Mouse (Mus musculus) cerebellum, adult 2 months (tissue): ENCODE data around the gene Flnc.

ENCODE experiments used
- CTCF ChIP-seq: fragments of 200-500 bp; IDR thresholded peaks from 2 replicates; pipeline ENCODE4 v1.5.1; 2011; ENCODE audit warnings: low read depth, mild to moderate bottlenecking, control low read depth, low read length, moderate library complexity, borderline replicate concordance; ENCODE audit not compliant: insufficient read depth
- POLR2A ChIP-seq: fragments of 200-500 bp; IDR thresholded peaks from 2 replicates; pipeline ENCODE4 v1.6.1; 2011; ENCODE audit warnings: low read length, control low read depth, borderline replicate concordance; ENCODE audit not compliant: insufficient read depth

GRCm38 (mm10) chr6:29471137-29471536, 38.1 kb downstream of the Flnc start, which contains the start of gene Atp6v1fnb:
- TF ChIP-seq CTCF (no peak), POLR2A (no peak)
